Mouse (Mus musculus) ES-E14 (cell line): ENCODE results near the gene Saa2.
"Not testable (repeated sequence)": the region's sequence is repeated elsewhere in the genome, so short reads cannot be mapped to it uniquely, and the experiment has no call there.

ENCODE experiments used
- HCFC1 ChIP-seq: IDR thresholded peaks from 2 replicates; pipeline ENCODE4 v1.6.1; 2012; ENCODE audit warnings: low read length, inconsistent platforms, borderline replicate concordance; ENCODE audit not compliant: insufficient read depth
- MAFK ChIP-seq: IDR thresholded peaks from 2 replicates; pipeline ENCODE4 v1.6.1; 2014; ENCODE audit warnings: mild to moderate bottlenecking, low read depth, low read length, inconsistent platforms; ENCODE audit not compliant: insufficient read depth

GRCm38 (mm10) chr7:46742880-46743279 is 8.7 kb upstream of the Saa2 start, which contains the start of gene Saa1:
- not testable (repeated sequence) for TF ChIP-seq MAFK, HCFC1
